Mouse (Mus musculus): ENCODE data around the gene Osbpl10.

- TF ChIP-seq EP300 (IDR thresholded peaks at IDR 0.05; ENCODE audit: low read length) = no peak
- TF ChIP-seq CHD1 (IDR thresholded peaks at IDR 0.05; ENCODE audit: low read depth, low read length) = no peak
Measured at GRCm38 (mm10) chr9:114988610-114989327, 10.4 kb downstream of the Osbpl10 start.

Data from CH12.LX (cell line).